Mouse (Mus musculus) regulatory T cell (primary cell): ENCODE measurements around the gene Cox8a.

Experiments used
- in situ Hi-C: fragments of 300-600 bp; cut with MboI, MseI; formaldehyde crosslinking; loops from one replicate; pipeline ENCODE4 v1.15.1; 2025; ENCODE audit warnings: high pct_unique_total_duplicates

The Cox8a gene

GRCm38 (mm10) chr19:7223488-7223887, 6.1 kb upstream of the Cox8a start:
- in situ Hi-C loops, result no loop called here

GRCm38 (mm10) chr19:7222196-7222595, 4.8 kb upstream of the Cox8a start:
- in situ Hi-C loops, result no loop called here

GRCm38 (mm10) chr19:7218753-7219152, 1.3 kb upstream of the Cox8a start:
- in situ Hi-C loops, result no loop called here

GRCm38 (mm10) chr19:7217926-7218267, 481 bp upstream of the Cox8a start:
- in situ Hi-C loops, result no loop called here

- in situ Hi-C loops, result no loop called here
These were observed 2.9 kb downstream of the Cox8a start for GRCm38 (mm10) chr19:7214484-7214883.

GRCm38 (mm10) chr19:7213010-7213409, 4.4 kb downstream of the Cox8a start:
- in situ Hi-C loops, result no loop called here

- in situ Hi-C loops, result no loop called here
These were observed 5.2 kb downstream of the Cox8a start for GRCm38 (mm10) chr19:7212216-7212615.

- in situ Hi-C loops, result no loop called here
These were observed 7.3 kb downstream of the Cox8a start for GRCm38 (mm10) chr19:7209907-7210646.

- in situ Hi-C loops, result no loop called here
These were observed 11.4 kb downstream of the Cox8a start, which contains the start of gene Otub1 for GRCm38 (mm10) chr19:7205753-7206736. TSS of gene Otub1 (minus strand) at chr19:7206316.

GRCm38 (mm10) chr19:7205326-7205725, 12.1 kb downstream of the Cox8a start:
- in situ Hi-C loops, result no loop called here

GRCm38 (mm10) chr19:7204898-7205297, 12.5 kb downstream of the Cox8a start:
- in situ Hi-C loops, result no loop called here

GRCm38 (mm10) chr19:7200427-7200826, 17.0 kb downstream of the Cox8a start:
- in situ Hi-C loops, result no loop called here

- in situ Hi-C loops, result no loop called here
These were observed 18.3 kb downstream of the Cox8a start for GRCm38 (mm10) chr19:7199089-7199488.

- in situ Hi-C loops, result no loop called here
These were observed 20.0 kb downstream of the Cox8a start for GRCm38 (mm10) chr19:7197445-7197844.

- in situ Hi-C loops, result no loop called here
These were observed 20.6 kb downstream of the Cox8a start for GRCm38 (mm10) chr19:7196741-7197270.

GRCm38 (mm10) chr19:7195900-7196728, 21.3 kb downstream of the Cox8a start:
- in situ Hi-C loops, result no loop called here

- in situ Hi-C loops, result loop anchor here (5.0 kb wide), 1 partner anchor 120 kb away; no protein-coding TSS in a partner anchor
These were observed 24.9 kb downstream of the Cox8a start for GRCm38 (mm10) chr19:7192561-7192967.

GRCm38 (mm10) chr19:7191639-7192038, 25.8 kb downstream of the Cox8a start:
- in situ Hi-C loops, result loop anchor here (5.0 kb wide), 1 partner anchor 119 kb away; no protein-coding TSS in a partner anchor

GRCm38 (mm10) chr19:7190986-7191385, 26.4 kb downstream of the Cox8a start:
- in situ Hi-C loops, result loop anchor here (5.0 kb wide), 1 partner anchor 119 kb away; no protein-coding TSS in a partner anchor

- in situ Hi-C loops, result no loop called here
These were observed 28.4 kb downstream of the Cox8a start for GRCm38 (mm10) chr19:7189026-7189425.

- in situ Hi-C loops, result no loop called here
These were observed 30.3 kb downstream of the Cox8a start for GRCm38 (mm10) chr19:7187157-7187556.
